Mouse (Mus musculus) layer of hippocampus, adult 2 months (tissue): Measurements from ENCODE around the gene Folr2. TPM values are rescaled to one million over a fixed set of nuclear protein-coding genes. Genes with fewer than 3 reads are reported as not detected.

Experiments used
- DNase-seq, 2 experiments: peaks; one replicate each; pipeline ENCODE4 v3.0.0; 2022; ENCODE audit warnings: low spot score in 2 of 2
- H3K27ac ChIP-seq: fragments of 200-600 bp; 2 replicates; pipeline ENCODE4 v1.8.1; 2022
- H3K4me3 ChIP-seq: fragments of 200-600 bp; 2 replicates; pipeline ENCODE4 v1.8.1; 2022; ENCODE audit warnings: mild to moderate bottlenecking
- CTCF ChIP-seq: fragments of 200-600 bp; conservative IDR thresholded peaks from 2 replicates; pipeline ENCODE4 v1.8.1; 2022; ENCODE audit warnings: antibody characterized with exemption, mild to moderate bottlenecking, moderate library complexity
- total RNA-seq, 2 experiments: library from RNA; stranded (reverse); gene quantifications; 2 replicates each; pipeline ENCODE4 v1.2.3; 2021

The Folr2 gene
- total RNA-seq, 2 experiments from 2014 or later: 0.36 TPM; not detected in 1

DNA sequence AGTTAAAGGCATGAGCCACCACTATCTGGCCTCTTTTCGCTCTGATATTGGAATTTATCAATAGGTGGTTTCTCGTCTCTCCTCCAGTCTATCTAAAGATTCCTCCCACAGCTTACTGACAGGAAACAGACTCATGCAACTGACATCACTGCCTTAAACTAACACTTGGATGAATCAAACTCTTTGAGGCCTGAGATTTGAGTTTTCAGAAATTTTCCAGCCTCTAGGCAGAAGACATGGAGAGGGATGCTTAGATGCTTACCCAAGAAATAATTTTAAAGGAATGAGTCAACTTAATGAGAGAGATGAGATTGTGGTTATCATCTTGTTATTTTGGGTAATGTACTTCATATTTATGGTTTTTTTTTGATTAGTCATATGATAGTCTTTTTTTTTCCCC lies 3.2 kb downstream of the Folr2 start:
- DNase-seq: no peak
- no peak for TF ChIP-seq CTCF
- Histone ChIP-seq H3K27ac (no peak overlapping the region), H3K4me3 (no peak overlapping the region)

DNA sequence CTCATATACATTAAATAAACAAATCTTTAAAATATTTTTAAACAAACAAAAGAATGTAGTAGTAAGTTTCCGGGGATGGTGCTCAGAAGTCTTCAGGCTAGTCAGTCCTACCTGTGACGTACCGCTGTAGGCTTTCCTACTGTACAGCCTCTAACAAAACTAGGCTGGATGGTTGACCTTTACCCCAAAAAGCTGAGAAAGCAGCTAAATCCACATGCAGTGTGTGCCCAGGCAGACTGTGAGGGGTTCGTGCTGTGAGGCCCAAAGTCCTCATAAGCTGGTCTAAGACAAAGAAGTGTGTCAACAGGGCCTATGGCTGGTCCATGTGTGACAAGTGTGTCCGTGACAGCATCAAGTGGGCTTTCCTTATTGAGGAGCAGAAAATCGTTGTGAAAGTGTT lies 4.1 kb downstream of the Folr2 start:
- TF ChIP-seq CTCF: no peak
- DNase-seq: no peak
- Histone ChIP-seq H3K4me3 (no peak overlapping the region), H3K27ac (no peak overlapping the region)

DNA sequence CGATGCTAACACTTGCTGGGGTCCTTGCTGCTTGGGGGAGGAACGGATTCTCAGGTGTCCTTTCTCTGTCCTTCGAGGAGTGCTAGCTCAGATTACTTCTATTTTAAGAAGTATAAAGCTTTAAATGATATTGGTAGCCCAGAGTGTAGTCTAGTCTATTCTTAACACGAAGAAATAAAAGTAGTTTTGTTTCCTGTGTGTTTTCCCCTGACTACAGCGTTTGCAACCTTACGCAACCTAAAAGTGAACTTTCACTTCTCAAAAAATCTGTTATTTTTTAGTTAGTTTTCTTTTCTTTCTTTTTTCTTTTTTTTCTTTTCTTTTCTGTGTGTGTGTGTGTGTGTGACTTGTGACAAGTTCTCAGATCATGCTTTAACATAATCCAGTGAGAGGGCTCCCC lies 5.3 kb downstream of the Folr2 start:
- H3K27ac ChIP-seq: no peak overlapping the region
- DNase-seq: no peak
- TF ChIP-seq CTCF: no peak
- H3K4me3 ChIP-seq: no peak overlapping the region

DNA sequence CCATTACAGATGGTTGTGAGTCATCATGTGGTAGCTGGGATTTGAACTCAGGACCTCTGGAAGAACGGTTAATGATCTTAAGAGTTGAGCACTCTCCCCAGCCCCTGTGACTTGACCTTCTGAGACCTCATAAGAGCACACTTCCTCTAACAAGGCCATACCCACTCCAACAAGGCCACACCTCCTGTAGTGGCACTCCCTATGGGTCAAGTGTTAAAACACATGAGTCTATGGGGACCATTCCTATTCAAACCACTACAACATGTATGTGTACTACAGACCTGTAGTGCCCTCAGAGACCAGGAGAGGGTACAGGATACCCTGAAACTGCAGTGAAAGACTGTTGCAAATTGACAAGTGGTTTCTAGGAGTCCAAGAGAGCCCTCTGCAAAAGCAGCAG lies 9.1 kb downstream of the Folr2 start:
- Histone ChIP-seq H3K27ac (no peak overlapping the region), H3K4me3 (no peak overlapping the region)
- DNase-seq: no peak
- TF ChIP-seq CTCF: no peak

DNA sequence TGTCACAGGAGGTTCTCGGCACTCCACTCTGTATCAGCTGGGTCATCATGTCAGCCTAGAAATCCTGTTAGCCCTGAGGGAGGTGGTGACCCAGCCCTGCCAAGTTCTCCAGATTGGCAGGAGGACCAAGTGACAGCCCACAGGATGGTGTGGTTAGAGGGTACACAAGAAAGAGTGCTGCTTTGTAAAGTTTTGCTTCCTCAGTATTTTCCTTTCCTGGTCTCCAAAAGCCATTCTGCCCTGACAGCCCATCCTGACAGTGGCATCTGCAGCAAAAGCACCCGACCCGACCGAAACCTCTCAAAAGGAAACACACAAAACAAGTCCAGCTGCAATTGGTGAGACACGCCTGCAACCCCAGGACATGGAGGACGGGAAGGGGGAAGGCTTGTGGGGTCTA lies 12.8 kb downstream of the Folr2 start:
- H3K27ac ChIP-seq: no peak overlapping the region
- H3K4me3 ChIP-seq: no peak overlapping the region
- no peak for TF ChIP-seq CTCF
- no peak for DNase-seq

- Histone ChIP-seq H3K27ac (peak within 1 kb of the TSS; percentile 90), H3K4me3 (peak within 1 kb of the TSS; percentile 65)
- TF ChIP-seq CTCF: peak; percentile 69
- DNase-seq: peak; percentile 59 to 60
These were observed 19.2 kb downstream of the Folr2 start, which contains the start of gene Inppl1 for GRCm38 (mm10) chr7:101837606-101838471. Gene Inppl1 (minus strand): TSS chr7:101838229.

DNA sequence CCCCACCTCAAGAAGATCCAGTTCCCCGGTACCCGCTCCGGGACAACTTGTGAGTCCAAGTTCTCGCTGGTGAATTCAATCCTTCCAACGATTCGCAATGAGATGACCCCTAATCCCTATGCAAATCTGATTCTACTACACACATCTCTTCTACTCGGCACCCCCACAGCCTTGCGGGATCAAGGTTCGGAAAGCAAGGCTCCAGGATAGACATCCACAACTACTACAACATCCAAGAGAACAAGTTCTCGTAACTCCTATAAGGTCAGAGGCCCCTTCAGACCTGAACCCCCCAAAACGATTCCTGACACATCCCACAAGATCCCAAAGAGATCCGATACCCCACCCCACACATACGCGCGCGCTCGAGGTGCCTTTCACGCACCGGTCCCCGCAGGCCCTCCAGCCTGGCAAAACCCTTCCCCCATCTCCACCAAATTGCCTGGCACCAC lies 19.8 kb downstream of the Folr2 start:
- DNase-seq: no peak
- peak overlapping the region; percentile 90 for H3K27ac ChIP-seq
- TF ChIP-seq CTCF: no peak
- peak overlapping the region; percentile 65 for H3K4me3 ChIP-seq

- no peak for TF ChIP-seq CTCF
- DNase-seq: peak in 1 of 2 experiments; percentile 25
- Histone ChIP-seq H3K27ac (peak overlapping the region; percentile 90), H3K4me3 (peak overlapping the region; percentile 65)
These were observed 20.5 kb downstream of the Folr2 start for GRCm38 (mm10) chr7:101836271-101837153.

DNA sequence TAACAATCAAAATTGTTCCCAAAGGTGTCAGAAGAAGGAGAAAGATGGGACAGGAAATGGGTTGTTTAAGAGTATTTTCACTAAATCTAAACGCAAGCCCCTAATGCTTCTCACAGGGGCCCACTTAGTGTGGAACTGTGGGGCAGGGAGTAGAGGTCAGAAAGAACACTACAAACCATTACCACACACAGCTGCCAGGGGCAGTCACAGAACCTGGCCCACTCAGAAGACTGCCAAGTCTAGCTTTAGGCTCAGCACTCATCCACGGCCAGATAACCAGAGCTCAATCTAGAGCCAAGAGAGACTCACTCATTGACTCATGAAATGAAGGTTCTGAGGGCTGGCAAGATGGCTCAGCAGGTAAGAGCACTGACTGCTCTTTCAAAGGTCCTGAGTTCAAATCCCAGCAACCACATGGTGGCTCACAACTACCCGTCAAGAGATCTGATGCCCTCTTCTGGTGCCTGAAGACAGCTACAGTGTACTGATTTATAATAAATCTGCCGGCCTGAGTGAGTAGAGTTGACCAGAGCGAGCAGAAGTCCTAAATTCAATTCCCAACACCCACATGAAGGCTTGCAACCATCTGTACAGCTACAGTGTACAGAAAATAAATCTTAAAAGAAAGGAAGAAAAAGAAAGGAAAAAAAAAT lies 21.4 kb downstream of the Folr2 start:
- no peak for DNase-seq
- peak; percentile 66 for TF ChIP-seq CTCF
- Histone ChIP-seq H3K4me3 (peak overlapping the region; percentile 65), H3K27ac (peak overlapping the region; percentile 90; the same call in 1 of the 2 replicates)

GRCm38 (mm10) chr7:101834903-101835302 lies 22.1 kb downstream of the Folr2 start:
- H3K27ac ChIP-seq: no peak overlapping the region
- no peak for DNase-seq
- TF ChIP-seq CTCF: no peak
- H3K4me3 ChIP-seq: no peak overlapping the region

DNA sequence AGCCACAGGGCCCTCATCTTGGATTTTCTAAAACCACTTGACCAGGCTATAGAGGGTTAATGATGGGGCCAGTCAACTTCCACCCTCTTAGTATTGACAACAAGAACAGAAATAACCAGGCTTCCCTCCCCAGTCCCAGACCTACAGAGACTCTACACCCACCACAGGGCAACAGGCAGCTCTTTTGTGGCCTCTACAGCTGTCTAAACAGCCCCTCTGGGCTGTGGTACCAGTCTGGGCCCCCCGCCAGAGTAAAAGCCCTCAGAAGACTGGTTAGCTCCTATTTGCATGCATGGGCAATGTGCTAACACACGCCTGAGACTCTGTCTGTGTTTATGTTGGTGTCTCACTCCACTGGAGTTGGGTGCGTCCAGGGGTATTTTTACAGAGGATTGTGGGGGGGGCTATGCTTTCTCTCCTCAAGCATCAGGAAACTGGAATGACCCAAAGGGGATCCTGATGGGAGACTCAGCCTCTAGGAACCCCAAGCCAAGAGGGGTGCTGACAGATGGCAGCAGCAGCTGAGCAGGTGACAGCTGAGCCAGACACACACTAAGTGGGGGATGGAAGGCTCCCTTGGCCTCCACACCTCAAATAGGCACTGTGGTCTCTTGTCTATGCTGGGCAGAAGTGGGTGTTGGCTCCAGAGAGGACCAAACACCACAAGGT lies 22.9 kb downstream of the Folr2 start:
- no peak for DNase-seq
- Histone ChIP-seq H3K27ac (no peak overlapping the region), H3K4me3 (no peak overlapping the region)
- TF ChIP-seq CTCF: no peak

GRCm38 (mm10) chr7:101833352-101833751 lies 23.6 kb downstream of the Folr2 start:
- no peak for DNase-seq
- 0 out of 2 replicates have a peak, but pooled peaks have one; percentile 9 for TF ChIP-seq CTCF
- H3K4me3 ChIP-seq: no peak overlapping the region
- H3K27ac ChIP-seq: no peak overlapping the region
